Mouse (Mus musculus) left cerebral cortex, postnatal 36 days (tissue): ENCODE results near the gene Eml5. TPM values are rescaled to one million over a fixed set of nuclear protein-coding genes. Genes with fewer than 3 reads are reported as not detected.

Experiments
- DNase-seq, 2 experiments: peaks; one replicate each; pipeline ENCODE4 v3.0.0; 2021 to 2022; ENCODE audit warnings: low spot score in 2 of 2, mixed read lengths in 1 of 2
- intact Hi-C: fragments of 180-260 bp; cut with DNase I; formaldehyde crosslinking; loops from one replicate; pipeline ENCODE4 v1.15.1; 2025
- total RNA-seq, 2 experiments: library from RNA; stranded (reverse); gene quantifications; 2 replicates each; pipeline ENCODE4 v1.2.3; 2021

The Eml5 gene
- total RNA-seq: 100 to 1,000 TPM in 1 of 2 experiments, 10 to 100 TPM in 1; 50.5 to 105 TPM

DNA sequence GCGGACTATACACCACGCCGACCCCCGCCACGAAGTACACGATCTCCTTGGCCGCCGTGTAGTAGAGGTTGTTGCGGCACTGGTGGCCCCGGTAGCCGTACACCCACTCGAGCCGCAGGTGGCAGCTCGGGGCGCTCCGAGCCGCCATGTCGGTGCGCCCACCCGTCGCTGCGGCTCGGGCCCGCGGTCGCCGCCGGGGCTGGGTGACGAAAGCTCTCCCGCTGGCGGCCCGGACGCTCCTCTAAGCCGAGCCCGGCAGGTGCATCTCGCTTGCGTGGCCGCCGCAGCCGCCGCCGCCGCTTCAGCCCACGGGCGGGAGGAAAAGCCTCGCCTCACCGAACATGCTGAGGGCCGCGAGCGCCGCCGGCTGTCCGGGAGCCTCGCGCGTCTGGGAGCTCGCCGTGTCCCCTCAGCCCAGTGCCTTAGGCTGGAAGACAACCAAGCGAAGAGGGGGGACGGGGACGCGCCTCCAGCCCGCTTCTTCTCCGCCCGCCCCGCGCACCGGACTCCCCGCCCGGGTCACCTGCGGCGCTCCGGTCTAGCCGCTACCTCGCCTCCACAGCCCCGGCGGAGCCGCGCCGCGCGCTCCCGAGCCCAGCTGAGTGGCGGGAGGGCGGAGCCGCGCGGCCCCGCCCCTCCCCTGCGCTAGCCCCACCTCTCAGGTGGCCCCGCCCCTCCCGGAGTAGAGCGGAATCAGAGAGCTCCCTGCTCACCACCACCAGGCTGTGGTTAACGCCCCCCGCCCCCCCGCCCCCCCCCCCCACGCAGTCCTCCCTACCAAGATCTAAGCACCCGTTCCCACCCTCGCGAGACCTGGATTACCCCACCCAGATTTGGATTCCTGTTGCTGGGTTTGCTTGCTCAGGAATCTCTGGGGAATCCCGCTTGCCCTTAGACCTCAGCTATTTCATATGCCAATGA, at the start of gene Eml5:
Gene Eml5 (minus strand): TSS at position 604 of the 921 bp plus-strand sequence.
- intact Hi-C loops: no loop called here
- DNase-seq: peak; percentile 80 to 85

DNA sequence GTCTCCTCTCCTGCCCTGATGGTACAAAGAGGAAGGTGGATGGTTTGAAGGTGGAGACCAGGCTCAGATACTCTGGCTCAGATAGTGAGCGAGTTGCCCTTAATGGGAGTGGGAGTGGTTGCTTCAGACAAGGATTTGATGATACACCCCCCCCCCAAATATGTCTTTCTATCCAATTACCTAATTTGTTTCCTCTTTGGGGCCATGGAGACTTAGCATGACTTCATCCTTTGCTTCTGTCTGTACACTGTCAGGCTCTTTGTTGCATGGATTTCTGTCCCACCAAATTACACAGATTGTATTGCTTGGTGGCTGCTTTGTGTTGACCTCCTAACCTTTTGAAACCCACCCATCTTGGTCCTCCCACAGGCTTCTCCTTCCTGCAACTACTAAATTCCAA, 31.6 kb upstream of the Eml5 start:
- intact Hi-C loops: no loop called here

DNA sequence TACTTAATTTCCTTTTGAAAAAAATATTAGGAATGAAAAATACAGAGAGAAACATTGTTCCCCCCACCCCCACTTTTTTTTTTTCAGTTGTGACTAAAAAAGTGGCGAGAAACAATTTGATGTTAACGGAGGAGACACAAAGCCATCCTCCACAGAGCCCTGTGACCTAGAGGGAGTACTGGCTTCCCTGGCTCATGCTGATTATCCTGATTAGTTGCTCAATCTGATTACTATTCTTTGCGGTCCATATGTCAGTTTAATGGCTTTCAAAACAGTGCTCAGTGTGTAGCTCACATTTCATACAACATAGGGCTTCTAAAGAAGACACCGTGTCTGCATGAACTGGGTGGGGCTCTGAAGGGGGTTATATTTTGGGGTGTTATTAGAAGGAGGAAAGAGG, 31.2 kb upstream of the Eml5 start:
- intact Hi-C loops: no loop called here
- no peak for DNase-seq

More for the DNA sequence above, 31.6 kb upstream of the Eml5 start:
- DNase-seq: no peak

DNA sequence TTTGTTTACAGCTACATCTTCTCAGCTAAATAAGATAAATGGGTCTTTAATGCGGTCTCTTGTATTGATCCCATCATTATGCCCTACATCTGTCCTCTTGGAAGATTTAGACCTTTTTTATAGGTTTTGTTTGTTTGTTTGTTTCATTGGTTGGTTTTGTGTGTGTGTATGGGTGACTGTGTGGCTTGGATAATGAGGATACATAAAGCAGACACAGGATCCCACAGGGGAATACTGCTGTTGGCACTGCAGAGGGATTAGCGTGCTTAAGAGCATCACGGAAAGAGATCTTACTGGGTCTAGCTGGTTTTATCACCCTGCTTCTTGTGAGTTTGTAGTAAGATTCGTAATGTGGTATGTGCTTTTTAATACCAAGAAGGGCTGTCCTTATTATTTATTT, 29.9 kb upstream of the Eml5 start:
- intact Hi-C loops: no loop called here
- DNase-seq: no peak

DNA sequence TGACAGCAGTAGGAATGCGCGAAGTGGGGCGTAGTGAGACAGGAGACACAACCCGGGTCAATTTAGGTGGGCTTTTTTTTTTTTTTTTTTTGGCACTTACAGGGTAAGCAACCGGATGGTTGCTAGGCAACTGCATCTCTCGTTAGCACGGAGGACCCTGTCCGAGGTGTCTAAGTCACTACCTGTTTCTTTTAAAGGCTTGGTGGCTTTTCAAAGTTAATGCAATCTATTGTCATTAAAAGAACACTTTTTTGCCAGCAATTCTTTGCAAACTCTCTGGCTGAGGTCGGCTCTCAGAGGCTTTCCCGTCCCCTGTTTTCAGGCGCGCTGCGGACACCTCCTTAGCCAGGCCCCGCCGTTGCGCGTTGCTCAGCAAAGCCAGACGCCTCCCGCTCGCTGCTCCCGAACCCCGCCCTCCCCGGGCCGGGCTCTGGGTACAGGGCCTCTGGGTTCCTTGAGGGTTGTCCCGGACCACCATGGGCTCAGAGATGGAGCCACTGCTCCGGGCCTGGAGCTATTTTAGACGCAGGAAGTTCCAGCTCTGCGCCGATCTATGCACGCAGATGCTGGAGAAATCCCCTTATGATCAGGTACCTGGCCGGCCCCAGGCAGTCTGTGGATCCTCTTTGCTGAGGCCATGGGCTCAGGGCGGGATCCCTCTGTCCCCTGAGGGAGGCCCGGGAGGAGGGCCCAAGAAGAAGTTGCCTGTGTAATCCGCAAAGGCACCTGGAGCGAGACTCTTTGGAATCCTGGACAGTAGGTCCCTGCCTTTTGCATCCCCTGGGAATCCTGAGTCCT, 19.1 kb upstream of the Eml5 start, which contains the start of gene Ttc8:
Gene Ttc8 (plus strand): TSS at position 381 of the 798 bp plus-strand sequence.
- peak; percentile 92 to 93 for DNase-seq
- intact Hi-C loops: no loop called here

DNA sequence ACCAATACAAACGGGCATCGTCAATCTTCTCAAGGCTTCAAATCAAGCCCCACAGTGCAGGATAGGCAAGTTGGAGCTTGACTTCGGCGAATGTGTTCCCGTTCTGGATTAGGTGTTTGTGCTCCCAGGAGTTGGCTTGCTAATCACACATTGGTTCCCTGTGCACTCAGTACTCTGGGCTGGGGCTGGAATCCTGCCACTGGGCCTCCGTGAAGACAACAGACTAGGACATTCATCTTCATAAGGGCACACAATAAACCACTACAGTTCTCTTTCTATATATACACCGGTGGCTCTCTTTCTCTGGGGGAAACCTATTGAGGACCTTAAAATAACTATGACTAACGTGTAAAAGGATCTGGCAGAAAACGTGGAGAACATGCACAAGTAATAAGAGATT, 8.8 kb upstream of the Eml5 start:
- DNase-seq: no peak
- intact Hi-C loops: no loop called here

DNA sequence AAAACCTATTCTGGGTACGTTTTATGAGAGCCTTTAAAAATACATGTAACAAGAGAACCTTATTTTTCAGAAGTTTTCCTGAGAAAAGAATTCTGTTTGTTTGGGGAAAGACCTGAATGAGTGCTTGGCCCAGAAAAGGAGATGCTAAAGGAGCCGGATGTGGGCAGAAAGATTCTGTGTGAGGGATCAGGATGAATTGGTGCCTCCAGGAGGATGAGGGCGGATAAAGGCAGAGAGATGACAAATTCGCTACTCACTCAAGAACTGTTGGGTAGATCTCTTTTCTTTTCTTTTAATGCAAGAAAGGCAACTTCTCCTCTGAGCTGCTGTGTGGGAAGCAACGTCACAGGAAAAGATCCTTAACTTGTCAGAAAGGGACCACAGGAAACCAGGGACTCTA, 4.2 kb upstream of the Eml5 start:
- intact Hi-C loops: no loop called here
- peak in 1 of 2 experiments; percentile 32 for DNase-seq

DNA sequence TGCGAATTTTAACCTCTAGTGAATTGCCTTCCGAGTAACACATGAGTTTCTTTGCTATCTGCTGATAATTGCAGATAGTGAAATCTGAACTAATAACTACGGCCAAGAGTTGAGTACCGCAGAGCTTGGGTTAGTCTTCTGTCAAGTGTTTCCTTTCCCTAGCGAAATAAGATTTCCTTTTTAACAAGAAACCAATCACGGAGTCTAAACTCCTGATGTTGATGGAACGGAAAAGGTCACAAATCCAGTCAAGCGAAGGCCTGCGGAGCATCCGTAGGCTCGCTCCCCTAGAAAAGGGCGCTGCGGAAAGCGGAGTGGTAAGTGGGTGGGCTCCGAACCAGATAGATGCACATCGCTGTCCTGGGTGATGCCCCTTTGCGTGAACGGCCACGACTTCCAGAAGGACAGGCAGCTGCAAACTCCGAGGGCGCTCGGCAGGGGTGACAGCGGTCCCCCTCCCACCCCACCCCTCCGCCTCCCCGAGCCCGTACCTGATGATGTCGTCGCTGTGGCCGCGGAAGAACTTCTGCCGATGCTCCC, 873 bp downstream of the Eml5 start:
- intact Hi-C loops: no loop called here

DNA sequence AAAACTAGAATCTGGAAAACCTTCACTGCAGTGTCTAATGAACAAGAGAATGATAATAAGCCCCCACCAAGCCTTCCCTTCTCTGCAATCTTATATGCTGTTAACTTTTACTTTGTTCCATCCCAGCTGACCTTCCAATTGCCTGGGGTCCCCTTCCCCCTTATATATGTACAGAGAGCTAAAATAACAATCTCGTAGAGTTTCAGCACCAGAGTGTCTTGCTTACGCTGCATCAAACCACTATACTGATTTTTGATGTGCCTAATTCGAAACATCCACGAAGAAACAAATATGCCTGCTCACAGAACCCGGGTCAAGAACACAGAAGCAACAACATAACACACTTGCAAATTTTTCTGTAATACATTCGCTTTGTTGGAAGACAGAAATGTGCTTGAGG, 1.6 kb downstream of the Eml5 start:
- DNase-seq: no peak
- intact Hi-C loops: no loop called here

More for the DNA sequence above, 873 bp downstream of the Eml5 start:
- DNase-seq: no peak

DNA sequence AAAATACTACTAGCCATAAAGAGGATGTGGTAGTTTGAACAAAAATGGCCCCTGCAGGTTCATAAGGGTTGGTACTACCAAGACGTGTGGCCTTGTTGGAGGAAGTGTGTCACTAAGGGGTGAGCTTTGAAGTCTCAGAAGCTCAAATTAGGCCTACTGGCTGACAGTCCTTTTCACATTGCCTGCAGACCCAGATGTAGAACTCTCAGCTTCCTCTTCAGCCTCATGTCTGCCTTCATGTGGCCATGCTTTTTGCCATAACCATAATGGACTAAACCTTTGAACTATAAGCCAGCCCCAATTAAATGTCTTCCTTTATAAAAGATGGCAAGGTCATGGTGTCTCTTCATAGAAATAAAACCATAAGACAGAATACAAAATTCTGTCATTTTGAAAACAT, 4.5 kb downstream of the Eml5 start:
- intact Hi-C loops: no loop called here
- DNase-seq: no peak

DNA sequence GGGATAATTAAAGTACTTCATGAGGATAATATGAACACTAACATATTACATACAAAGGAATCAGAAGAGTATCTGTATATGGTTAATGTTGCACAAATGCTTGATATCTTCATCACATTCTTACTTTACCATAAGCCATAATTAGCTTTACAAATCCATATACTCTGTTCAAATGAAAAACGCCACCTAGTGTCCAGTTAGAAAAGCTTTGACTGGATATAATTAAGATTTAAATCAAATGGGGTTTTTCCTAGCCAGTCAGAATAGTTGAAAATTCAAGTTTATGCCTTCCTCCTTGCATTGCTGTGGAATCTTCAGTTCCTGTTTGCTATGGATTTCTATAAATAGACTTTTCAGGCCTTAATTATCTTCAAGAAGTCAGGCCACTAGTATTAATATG, 16.8 kb downstream of the Eml5 start:
- intact Hi-C loops: no loop called here
- DNase-seq: no peak

DNA sequence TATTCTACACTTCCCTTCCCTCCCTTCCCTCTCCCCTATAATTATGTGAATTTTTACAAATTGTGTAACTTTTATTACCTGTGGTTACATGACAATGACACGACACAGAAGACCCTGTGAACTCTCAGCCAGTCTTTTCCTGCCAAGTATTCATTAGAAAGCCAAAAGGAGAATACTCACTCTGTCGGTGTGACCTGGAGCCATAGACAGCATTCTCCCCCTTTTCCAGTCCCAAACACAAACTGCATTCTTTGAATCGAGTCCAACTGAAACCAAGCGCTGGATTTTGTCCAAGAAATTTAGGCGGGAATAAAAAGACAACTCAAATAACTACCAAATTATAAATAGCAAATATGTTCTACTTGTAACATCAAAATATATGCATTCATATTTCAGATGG, 19.5 kb downstream of the Eml5 start:
- DNase-seq: no peak
- intact Hi-C loops: no loop called here

DNA sequence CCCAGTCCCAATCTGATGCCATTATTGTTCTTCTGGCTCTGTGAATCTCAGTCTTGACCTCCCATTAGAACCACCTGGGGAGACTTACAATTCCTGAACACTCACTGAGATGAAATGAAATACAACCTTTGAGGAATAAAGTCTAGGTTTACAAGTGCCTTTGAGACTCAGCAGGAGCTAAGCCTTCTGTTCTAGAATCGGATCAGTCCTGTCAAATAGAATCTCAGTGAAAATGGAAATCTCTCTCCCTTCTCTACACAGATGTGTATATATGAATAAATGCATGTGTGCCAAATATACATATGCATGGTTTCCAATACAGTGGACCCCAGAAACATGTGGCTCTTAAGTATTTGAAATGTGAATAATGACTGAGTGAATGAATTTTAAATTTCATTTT, 22.6 kb downstream of the Eml5 start:
- intact Hi-C loops: no loop called here
- DNase-seq: no peak

DNA sequence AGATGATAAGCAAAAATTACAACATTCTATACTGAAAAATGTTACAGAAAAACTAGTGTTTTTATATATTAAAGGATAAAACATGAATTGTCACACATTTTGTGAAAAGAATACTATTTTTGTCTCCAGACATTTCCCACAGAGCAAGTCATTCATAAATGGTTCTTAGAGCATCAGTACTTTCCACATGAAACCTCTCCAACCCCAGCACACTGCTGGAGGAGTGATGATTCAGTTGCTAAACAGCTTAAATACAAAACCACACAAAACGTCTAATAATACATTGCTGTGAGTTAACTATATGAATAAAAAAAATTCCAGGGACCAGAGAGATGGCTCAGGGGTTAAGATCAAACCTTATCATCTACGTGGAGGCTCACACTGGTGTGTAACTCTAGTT, 26.1 kb downstream of the Eml5 start:
- intact Hi-C loops: no loop called here
- no peak for DNase-seq

DNA sequence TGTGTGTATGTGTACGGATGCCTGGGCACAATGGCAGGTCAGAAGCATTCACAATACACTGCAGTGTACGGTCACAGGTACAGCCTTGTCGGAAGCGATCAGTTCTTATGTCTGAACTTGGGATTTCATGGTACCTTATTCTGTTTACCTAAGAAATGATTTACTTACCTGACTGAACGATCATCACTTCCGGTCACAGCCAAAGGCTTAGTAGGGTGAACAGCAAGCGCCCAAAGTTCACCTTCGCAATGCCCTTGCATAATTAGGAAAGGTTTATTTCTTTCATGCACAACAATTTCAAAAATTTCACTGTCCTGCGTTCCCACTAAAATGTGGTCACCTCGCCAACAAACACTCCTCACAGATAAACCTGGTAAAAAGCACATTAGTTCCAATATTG, 28.4 kb downstream of the Eml5 start:
- no peak for DNase-seq
- intact Hi-C loops: no loop called here

DNA sequence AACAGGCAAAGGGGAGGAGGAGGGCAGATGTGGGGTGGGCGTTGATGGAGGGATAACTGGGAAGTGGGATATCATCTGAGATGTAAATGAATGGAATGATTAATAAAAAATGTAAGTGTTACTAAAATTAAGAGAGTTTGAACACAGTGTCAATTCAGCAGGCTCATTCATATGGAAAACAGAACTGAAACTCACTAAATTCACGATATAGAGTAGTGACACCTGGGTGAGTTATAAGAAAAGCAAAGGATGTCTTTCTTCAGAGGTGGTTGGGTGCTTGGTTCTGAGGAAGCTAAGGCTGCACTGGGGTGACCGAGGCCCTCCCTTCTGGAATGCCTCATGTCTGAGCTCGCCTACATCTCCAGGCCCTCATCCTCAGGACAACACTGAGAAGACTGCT, 37.8 kb downstream of the Eml5 start:
- DNase-seq: no peak
- intact Hi-C loops: no loop called here

DNA sequence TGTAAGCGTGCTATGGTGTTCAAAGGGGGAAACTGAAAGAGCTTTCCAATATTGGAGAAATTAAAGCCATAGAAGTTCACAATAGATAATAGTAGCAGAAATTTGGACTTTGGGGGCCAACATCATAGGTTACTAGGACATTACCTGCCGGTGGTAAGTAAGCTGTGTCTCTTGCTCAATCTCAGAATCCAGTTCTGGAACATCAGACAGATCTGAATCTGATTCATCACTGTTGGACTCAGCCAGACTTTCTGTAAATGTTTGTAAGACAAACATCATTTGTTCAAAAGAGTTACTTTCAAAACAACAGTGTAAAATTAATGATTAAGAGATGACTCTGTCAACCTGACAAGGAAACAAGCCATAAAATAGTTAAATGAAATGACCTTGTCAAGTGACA, 41.0 kb downstream of the Eml5 start:
- no peak for DNase-seq
- intact Hi-C loops: no loop called here

DNA sequence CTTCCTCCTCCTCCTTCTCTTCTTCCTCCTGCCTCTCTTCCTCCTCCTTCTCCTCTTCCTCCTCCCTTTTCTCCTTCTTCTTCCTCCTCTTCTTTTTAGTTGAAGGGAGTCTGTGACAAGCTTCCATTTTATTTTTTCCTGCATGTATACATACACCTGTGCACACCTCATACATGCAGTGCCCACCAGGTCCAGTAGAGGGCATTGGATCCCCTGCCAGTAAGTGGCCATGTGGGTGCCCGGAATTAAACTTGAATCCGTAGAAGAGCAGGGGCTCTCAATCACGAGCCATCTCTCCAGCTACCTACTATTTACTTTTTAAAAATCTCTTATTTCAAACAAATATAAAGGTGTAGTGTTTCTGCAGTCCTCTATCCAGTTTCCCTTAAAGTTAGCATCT, 50.5 kb downstream of the Eml5 start:
- peak in 1 of 2 experiments; percentile 14 for DNase-seq
- intact Hi-C loops: no loop called here

DNA sequence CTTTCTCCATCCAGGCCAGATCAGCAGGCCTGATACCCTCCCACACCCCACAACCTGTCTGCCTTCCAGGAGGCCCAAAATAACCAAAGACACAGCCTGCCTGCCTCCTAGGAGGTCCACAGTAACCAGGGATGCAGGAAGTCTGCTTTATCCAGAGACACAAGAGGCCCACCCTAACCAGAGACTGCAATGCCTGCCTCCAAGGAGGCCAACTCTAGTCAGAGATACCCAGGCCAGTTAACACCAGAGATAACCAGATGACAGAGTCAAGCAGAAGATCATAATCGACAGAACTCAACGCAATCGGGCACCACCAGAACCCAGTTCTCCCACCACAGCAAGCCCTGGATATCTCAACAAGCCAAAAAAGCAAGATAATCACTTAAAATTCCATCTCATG, 56.5 kb downstream of the Eml5 start:
- DNase-seq: no peak
- intact Hi-C loops: no loop called here

DNA sequence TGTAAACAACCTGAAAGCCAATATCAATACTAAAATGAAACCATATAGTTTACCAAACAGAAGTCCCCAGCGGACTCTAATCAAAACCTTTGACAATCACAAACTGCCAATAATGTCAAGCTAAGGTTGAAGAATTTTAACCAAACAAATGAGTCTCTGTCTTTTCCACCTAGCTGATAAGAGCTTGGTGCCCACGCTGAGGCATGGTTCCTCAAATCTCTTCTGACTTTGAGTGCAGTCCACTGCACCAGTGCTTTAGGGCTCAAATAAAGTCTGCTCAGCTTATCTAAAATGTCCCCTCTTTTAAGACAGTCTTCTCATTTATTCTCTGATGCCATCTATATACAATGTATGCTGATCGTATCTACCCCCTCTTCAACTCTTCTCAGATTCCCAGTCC, 61.1 kb downstream of the Eml5 start:
- intact Hi-C loops: no loop called here
- DNase-seq: no peak
